Mouse (Mus musculus) bone marrow macrophage, adult 2 months (primary cell): Measurements from ENCODE around the gene Gm40193. TPM values are rescaled to one million over a fixed set of nuclear protein-coding genes. Genes with fewer than 3 reads are reported as not detected.
A peak's percentile ranks its signal among the peaks of the same experiment; 100 is the strongest.
"Not testable (repeated sequence)": the region's sequence is repeated elsewhere in the genome, so short reads cannot be mapped to it uniquely, and the experiment has no call there.

ENCODE experiments used
- H3K27ac ChIP-seq: 2 replicates; pipeline ENCODE4 v1.5.1; 2012; ENCODE audit warnings: low read depth, low read length; ENCODE audit not compliant: insufficient read depth
- H3K4me1 ChIP-seq: 2 replicates; pipeline ENCODE4 v1.6.1; 2012; ENCODE audit warnings: low read length; ENCODE audit not compliant: control insufficient read depth, insufficient read depth
- H3K4me3 ChIP-seq: 2 replicates; pipeline ENCODE4 v1.5.1; 2012; ENCODE audit warnings: mild to moderate bottlenecking, low read length, moderate library complexity; ENCODE audit not compliant: insufficient read depth
- CTCF ChIP-seq: IDR thresholded peaks from 2 replicates; pipeline ENCODE4 v1.5.1; 2012; ENCODE audit warnings: low read depth, mild to moderate bottlenecking, low read length, moderate library complexity
- POLR2A ChIP-seq: IDR thresholded peaks from 2 replicates; pipeline ENCODE4 v1.6.1; 2012; ENCODE audit warnings: mild to moderate bottlenecking, low read depth, low read length, borderline replicate concordance
- polyA plus RNA-seq: library from polyadenylated mRNA; stranded (reverse); fragments of >200 nt; gene quantifications from 2 replicates; pipeline ENCODE4 v1.2.4, GENCODE M21; 2012; ENCODE audit not compliant: missing spikeins, insufficient read depth, insufficient read length

Gene Gm40193
- not detected in 2 replicates for polyA plus RNA-seq

GRCm38 (mm10) chr11:70532839-70533238 is at the start of gene Gm40193:
Gm40193 (minus strand) TSS chr11:70532939.
- peaks cover 17% of the 10 kb centered on the region for H3K4me1 ChIP-seq
- no peak within 1 kb of the TSS for H3K4me3 ChIP-seq
- TF ChIP-seq CTCF (no peak), POLR2A (no peak)
- H3K27ac ChIP-seq: no peak within 1 kb of the TSS

GRCm38 (mm10) chr11:70582196-70582595 is 49.5 kb upstream of the Gm40193 start:
- H3K4me1 ChIP-seq: peaks cover 90% of the 10 kb centered on the region
- no peak for TF ChIP-seq POLR2A
- TF ChIP-seq CTCF: no peak
- no peak overlapping the region for H3K27ac ChIP-seq
- H3K4me3 ChIP-seq: no peak overlapping the region

GRCm38 (mm10) chr11:70580921-70581320 is 48.2 kb upstream of the Gm40193 start:
- TF ChIP-seq CTCF (no peak), POLR2A (no peak)
- Histone ChIP-seq H3K4me3 (no peak overlapping the region), H3K27ac (peak overlapping the region; percentile 47), H3K4me1 (peaks cover 88% of the 10 kb centered on the region)

GRCm38 (mm10) chr11:70580358-70580720 is 47.6 kb upstream of the Gm40193 start:
- TF ChIP-seq POLR2A (no peak), CTCF (no peak)
- H3K27ac ChIP-seq: peak overlapping the region; percentile 73
- no peak overlapping the region for H3K4me3 ChIP-seq
- peaks cover 83% of the 10 kb centered on the region for H3K4me1 ChIP-seq

GRCm38 (mm10) chr11:70579710-70580357 is 47.1 kb upstream of the Gm40193 start:
- Histone ChIP-seq H3K4me1 (peaks cover 80% of the 10 kb centered on the region), H3K4me3 (no peak overlapping the region), H3K27ac (peak overlapping the region; percentile 73)
- no peak for TF ChIP-seq CTCF
- TF ChIP-seq POLR2A: no peak

- Histone ChIP-seq H3K27ac (peak overlapping the region; percentile 73; the same call in 1 of the 2 replicates), H3K4me1 (peaks cover 73% of the 10 kb centered on the region)
Observed at GRCm38 (mm10) chr11:70578962-70579361, 46.2 kb upstream of the Gm40193 start.

GRCm38 (mm10) chr11:70577201-70577600 is 44.5 kb upstream of the Gm40193 start:
- TF ChIP-seq POLR2A (no peak), CTCF (no peak)
- Histone ChIP-seq H3K4me3 (no peak overlapping the region), H3K27ac (no peak overlapping the region), H3K4me1 (peaks cover 56% of the 10 kb centered on the region)

More at GRCm38 (mm10) chr11:70578962-70579361, 46.2 kb upstream of the Gm40193 start:
- TF ChIP-seq POLR2A (no peak), CTCF (no peak)
- H3K4me3 ChIP-seq: no peak overlapping the region

GRCm38 (mm10) chr11:70573872-70574271 is 41.1 kb upstream of the Gm40193 start:
- no peak for TF ChIP-seq POLR2A
- TF ChIP-seq CTCF: no peak
- Histone ChIP-seq H3K4me3 (no peak overlapping the region), H3K4me1 (peaks cover 44% of the 10 kb centered on the region), H3K27ac (no peak overlapping the region)

GRCm38 (mm10) chr11:70572348-70572902 is 39.7 kb upstream of the Gm40193 start:
- TF ChIP-seq POLR2A (no peak), CTCF (no peak)
- H3K27ac ChIP-seq: no peak overlapping the region
- no peak overlapping the region for H3K4me3 ChIP-seq
- H3K4me1 ChIP-seq: peaks cover 41% of the 10 kb centered on the region

- Histone ChIP-seq H3K27ac (no peak overlapping the region), H3K4me1 (peaks cover 33% of the 10 kb centered on the region), H3K4me3 (no peak overlapping the region)
- TF ChIP-seq POLR2A (no peak), CTCF (no peak)
Observed at GRCm38 (mm10) chr11:70571641-70572040, 38.9 kb upstream of the Gm40193 start.

- not testable (repeated sequence) for H3K4me3 ChIP-seq
Observed at GRCm38 (mm10) chr11:70570614-70571013, 37.9 kb upstream of the Gm40193 start.

More at GRCm38 (mm10) chr11:70570614-70571013, 37.9 kb upstream of the Gm40193 start:
- H3K4me1 ChIP-seq: peaks cover 31% of the 10 kb centered on the region
- not testable (repeated sequence) for H3K27ac ChIP-seq
